Mouse (Mus musculus) ES-Bruce4 (cell line): ENCODE measurements around the gene Lyrm4. TPM values are rescaled to one million over a fixed set of nuclear protein-coding genes. Genes with fewer than 3 reads are reported as not detected.
A peak's percentile ranks its signal among the peaks of the same experiment; 100 is the strongest.

Experiments used
- H3K27ac ChIP-seq: 2 replicates; pipeline ENCODE4 v1.5.1; 2012; ENCODE audit warnings: low read length, inconsistent platforms; ENCODE audit not compliant: insufficient read depth
- H3K27me3 ChIP-seq: 2 replicates; pipeline ENCODE4 v1.6.1; 2012; ENCODE audit warnings: mild to moderate bottlenecking, low read length, inconsistent platforms; ENCODE audit not compliant: control insufficient read depth, poor library complexity, insufficient read depth, severe bottlenecking
- H3K36me3 ChIP-seq: 2 replicates; pipeline ENCODE4 v1.6.1; 2012; ENCODE audit warnings: inconsistent platforms, mild to moderate bottlenecking, low read length, moderate library complexity; ENCODE audit not compliant: control insufficient read depth, poor library complexity, insufficient read depth, severe bottlenecking
- H3K4me1 ChIP-seq: one replicate; pipeline ENCODE4 v1.8.1; 2011; ENCODE audit warnings: low read length; ENCODE audit not compliant: control insufficient read depth, insufficient read depth
- H3K4me3 ChIP-seq: 2 replicates; pipeline ENCODE4 v1.5.1; 2011; ENCODE audit warnings: low read depth, mild to moderate bottlenecking, low read length
- H3K9ac ChIP-seq: 2 replicates; pipeline ENCODE4 v1.6.1; 2012; ENCODE audit warnings: low read depth, mild to moderate bottlenecking, inconsistent platforms; ENCODE audit not compliant: poor library complexity, severe bottlenecking
- H3K9me3 ChIP-seq: replicated peaks from 2 replicates; pipeline ENCODE4 v1.6.1; 2012; ENCODE audit warnings: mild to moderate bottlenecking, low read length, inconsistent platforms; ENCODE audit not compliant: control insufficient read depth, poor library complexity, insufficient read depth, severe bottlenecking
- CTCF ChIP-seq: IDR thresholded peaks from one replicate; pipeline ENCODE4 v1.8.1; 2011; ENCODE audit warnings: low read depth, low read length
- EP300 ChIP-seq: IDR thresholded peaks from 2 replicates; pipeline ENCODE4 v1.6.1; 2011; ENCODE audit warnings: low read depth, low read length; ENCODE audit not compliant: insufficient read depth
- POLR2A ChIP-seq: IDR thresholded peaks from one replicate; pipeline ENCODE4 v1.8.1; 2011; ENCODE audit warnings: low read length; ENCODE audit not compliant: insufficient read depth
- polyA plus RNA-seq: library from polyadenylated mRNA; stranded (reverse); fragments of >200 nt; gene quantifications from 2 replicates; pipeline ENCODE4 v1.2.4, GENCODE M21; 2011; ENCODE audit warnings: low read depth; ENCODE audit not compliant: missing spikeins, insufficient read depth, insufficient read length

Lyrm4 gene
- 8.4 and 8.5 TPM in 2 replicates for polyA plus RNA-seq

DNA sequence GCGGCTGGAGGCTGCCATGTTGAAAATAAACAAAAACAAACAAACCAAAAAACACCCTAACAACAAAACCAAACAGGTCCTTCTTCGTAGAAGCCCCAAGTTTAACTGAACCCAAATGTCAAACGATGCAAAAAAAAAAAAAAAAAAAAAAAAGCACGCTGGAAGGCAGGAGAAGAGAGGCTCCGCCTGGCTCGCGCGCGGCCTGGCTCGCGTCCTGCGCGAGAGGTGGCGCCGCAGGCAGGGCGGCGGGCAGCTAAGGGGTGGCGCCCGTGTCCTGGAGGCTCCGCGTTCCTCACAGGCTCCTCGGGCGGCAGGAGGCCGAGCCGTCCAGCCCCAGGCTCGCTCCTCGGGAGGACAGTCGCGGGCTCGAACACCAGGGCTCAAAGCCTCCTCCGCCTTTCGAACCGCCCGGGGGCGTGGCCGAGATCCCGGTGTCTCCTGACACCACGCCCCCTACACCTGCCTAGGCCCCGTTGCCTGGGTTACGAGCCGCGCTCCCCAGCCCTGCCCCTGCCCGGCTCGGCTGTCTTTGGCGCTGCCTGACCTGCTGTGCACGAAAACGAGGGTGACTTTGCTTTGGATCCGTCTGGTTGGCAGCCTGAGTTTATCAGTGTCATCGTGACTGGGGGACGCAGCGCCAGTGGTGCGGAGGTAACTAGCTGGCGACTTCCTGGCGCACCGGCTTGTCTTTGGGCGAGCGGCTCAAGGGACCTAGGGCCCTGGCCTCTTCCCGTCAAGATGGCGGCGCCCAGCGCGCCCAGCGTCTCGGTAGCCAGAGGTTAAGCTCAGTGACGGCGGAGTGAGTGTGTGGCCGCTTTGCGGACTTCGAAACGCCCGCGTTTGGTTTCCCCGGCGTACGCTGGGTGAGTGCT is at the start of gene Lyrm4, which contains the start of gene Fars2:
Lyrm4 (minus strand) TSS at position 384 of the 872 bp plus-strand sequence.
Fars2 (plus strand) TSS at position 270 of the 872 bp plus-strand sequence.
- Histone ChIP-seq H3K27me3 (no peaks in the 10 kb centered on the region), H3K36me3 (no peaks in the 10 kb centered on the region), H3K9me3 (no peaks in the 10 kb centered on the region), H3K9ac (peak within 1 kb of the TSS; percentile 15), H3K4me1 (no peaks in the 10 kb centered on the region), H3K27ac (no peak within 1 kb of the TSS), H3K4me3 (peak within 1 kb of the TSS; percentile 82)
- no peak for TF ChIP-seq CTCF
- TF ChIP-seq POLR2A, result peak; percentile 23
- no peak for TF ChIP-seq EP300

DNA sequence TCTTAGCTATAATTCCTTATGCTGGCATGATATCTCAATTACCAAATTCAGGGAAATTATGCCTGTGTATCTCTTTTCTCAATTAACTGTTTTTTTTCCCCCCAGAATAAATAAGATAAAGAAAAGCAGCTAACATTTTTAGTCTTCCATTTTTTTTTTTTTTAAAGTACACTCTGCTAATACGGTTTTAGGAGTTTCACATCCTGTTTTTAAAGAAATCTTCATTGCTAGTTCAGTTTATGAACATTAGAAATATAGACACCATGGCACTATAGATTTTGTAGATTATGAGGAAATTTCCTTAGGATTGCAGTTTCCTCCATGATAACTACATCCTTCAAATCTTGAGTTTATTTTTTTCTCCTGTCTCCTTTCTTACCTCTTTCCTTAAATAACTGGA is 46.6 kb upstream of the Lyrm4 start:
- Histone ChIP-seq H3K9ac (no peak overlapping the region), H3K27ac (no peak overlapping the region), H3K4me3 (no peak overlapping the region), H3K27me3 (no peaks in the 10 kb centered on the region), H3K36me3 (no peaks in the 10 kb centered on the region), H3K9me3 (no peaks in the 10 kb centered on the region), H3K4me1 (no peaks in the 10 kb centered on the region)
- TF ChIP-seq POLR2A (no peak), CTCF (no peak), EP300 (no peak)

DNA sequence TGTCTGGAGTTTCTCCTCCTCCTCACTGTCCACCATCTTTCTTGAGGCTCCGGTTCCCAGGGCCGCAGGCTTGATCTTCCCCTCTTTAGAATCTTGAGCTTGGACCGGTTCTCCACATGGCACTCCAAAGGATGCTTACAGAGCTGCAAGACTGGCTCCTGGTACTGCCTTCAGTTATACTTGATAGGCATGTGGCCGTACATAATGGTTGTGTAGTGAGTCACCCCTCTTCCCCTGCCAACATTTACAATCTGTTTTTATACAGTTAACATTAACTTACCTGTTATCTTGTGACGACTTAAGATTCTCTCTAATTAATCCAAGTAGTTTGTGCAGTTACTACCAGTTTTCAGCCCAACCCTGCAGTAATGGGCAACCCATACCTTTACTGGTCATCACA is 46.1 kb upstream of the Lyrm4 start:
- H3K4me3 ChIP-seq, result no peak overlapping the region
- no peaks in the 10 kb centered on the region for H3K4me1 ChIP-seq
- H3K9ac ChIP-seq, result no peak overlapping the region
- TF ChIP-seq EP300, result no peak
- TF ChIP-seq POLR2A, result no peak
- TF ChIP-seq CTCF, result no peak
- no peak overlapping the region for H3K27ac ChIP-seq
- H3K27me3 ChIP-seq, result no peaks in the 10 kb centered on the region
- no peaks in the 10 kb centered on the region for H3K9me3 ChIP-seq
- H3K36me3 ChIP-seq, result no peaks in the 10 kb centered on the region

DNA sequence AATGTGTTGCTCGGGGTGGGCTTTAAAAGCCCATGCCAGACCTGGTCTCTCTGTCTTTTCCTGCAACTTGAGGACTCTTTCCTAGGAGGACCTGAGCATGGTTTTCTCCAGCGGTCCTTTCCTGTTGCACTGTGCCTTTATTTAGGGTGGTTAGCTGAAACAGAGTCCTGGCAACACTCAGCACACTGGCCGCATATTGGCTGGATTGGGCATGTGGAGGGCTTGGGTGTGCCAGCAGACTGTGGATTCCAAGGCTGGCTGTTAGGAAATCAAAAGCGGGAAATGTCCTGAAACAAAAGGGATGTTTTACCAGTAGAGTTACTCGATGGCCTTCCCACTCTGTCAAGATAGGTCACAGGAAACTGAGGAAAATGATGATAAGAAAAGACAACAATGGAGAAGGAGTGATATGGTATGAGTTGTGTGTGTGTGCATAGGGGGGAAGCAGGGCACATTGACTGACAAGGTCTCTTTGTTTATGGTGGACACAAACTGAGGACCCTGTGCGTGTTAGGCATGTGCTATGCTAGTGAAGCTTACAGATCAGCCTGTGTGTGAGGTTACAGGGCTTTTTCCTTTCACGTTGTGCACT is 39.1 kb upstream of the Lyrm4 start:
- TF ChIP-seq CTCF (no peak), POLR2A (no peak), EP300 (no peak)
- Histone ChIP-seq H3K27ac (no peak overlapping the region), H3K4me1 (no peaks in the 10 kb centered on the region), H3K4me3 (no peak overlapping the region), H3K36me3 (no peaks in the 10 kb centered on the region), H3K9ac (no peak overlapping the region), H3K27me3 (no peaks in the 10 kb centered on the region), H3K9me3 (no peaks in the 10 kb centered on the region)

DNA sequence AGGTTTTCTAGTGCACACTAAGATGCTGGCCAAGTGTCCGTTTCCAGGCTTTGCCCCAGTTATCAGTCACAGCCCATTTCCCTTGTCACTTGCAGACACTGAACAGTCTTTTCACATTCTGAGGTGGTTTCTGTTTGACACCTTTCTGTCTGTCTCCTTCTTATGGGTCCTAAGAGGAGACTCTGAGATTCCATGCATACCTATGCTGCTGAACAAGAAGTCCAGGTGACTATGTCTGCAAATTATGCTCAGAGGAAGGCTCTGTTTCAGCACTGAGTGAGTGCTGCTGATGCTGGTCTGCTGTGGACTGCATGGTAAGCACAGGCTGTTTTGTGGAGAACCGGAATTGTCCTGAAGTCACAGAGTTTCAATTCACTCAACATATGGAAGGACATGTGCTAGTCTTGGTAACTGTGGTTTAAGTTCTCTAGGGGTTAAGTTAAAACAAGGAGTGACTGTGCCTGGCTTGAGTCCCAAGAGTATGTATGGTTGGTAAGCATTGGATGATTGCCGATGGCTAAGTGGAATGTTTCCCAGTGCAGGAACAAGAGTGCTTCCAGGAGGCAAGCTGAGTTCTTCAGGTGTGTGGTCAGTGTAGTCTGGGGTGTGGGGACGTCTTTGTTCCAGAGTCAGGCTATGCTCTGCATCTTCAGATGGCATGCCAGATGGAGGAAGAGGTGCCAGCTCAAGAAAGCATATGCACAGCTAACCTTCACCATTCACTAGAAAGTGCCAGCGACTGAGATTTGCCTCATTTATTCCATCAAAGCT is 35.6 kb upstream of the Lyrm4 start:
- no peak overlapping the region for H3K4me3 ChIP-seq
- TF ChIP-seq EP300 (no peak), POLR2A (no peak), CTCF (no peak)
- no peak overlapping the region for H3K27ac ChIP-seq
- H3K9ac ChIP-seq, result no peak overlapping the region
- H3K27me3 ChIP-seq, result no peaks in the 10 kb centered on the region
- no peaks in the 10 kb centered on the region for H3K36me3 ChIP-seq
- no peaks in the 10 kb centered on the region for H3K9me3 ChIP-seq
- H3K4me1 ChIP-seq, result peaks cover 1% of the 10 kb centered on the region
